Mouse (Mus musculus) neutrophil, adult 83 days (primary cell): ENCODE results near the gene Gm48552. TPM values are rescaled to one million over a fixed set of nuclear protein-coding genes. Genes with fewer than 3 reads are reported as not detected.

ENCODE experiments used
- total RNA-seq, 2 experiments: library from RNA; stranded (reverse); gene quantifications; one replicate each; pipeline ENCODE4 v1.2.4; 2023

The Gm48552 gene
- total RNA-seq, result 1 to 10 TPM; 1.1 to 1.3 TPM

GRCm38 (mm10) chr10:81388505-81389055, at the start of gene Gm48552:
Gene Gm48552, plus strand, starts transcription at chr10:81389005.

GRCm38 (mm10) chr10:81342686-81343505, 45.9 kb upstream of the Gm48552 start, which contains the start of gene Gipc3:
Gene Gipc3, minus strand, starts transcription at chr10:81343266.

GRCm38 (mm10) chr10:81350351-81351063, 38.3 kb upstream of the Gm48552 start, which contains the start of gene Hmg20b:
Gene Hmg20b, minus strand, starts transcription at chr10:81350480.

GRCm38 (mm10) chr10:81356991-81357844, 31.6 kb upstream of the Gm48552 start, which contains the start of gene Mfsd12:
Gene Mfsd12, plus strand, starts transcription at chr10:81357491.

DNA sequence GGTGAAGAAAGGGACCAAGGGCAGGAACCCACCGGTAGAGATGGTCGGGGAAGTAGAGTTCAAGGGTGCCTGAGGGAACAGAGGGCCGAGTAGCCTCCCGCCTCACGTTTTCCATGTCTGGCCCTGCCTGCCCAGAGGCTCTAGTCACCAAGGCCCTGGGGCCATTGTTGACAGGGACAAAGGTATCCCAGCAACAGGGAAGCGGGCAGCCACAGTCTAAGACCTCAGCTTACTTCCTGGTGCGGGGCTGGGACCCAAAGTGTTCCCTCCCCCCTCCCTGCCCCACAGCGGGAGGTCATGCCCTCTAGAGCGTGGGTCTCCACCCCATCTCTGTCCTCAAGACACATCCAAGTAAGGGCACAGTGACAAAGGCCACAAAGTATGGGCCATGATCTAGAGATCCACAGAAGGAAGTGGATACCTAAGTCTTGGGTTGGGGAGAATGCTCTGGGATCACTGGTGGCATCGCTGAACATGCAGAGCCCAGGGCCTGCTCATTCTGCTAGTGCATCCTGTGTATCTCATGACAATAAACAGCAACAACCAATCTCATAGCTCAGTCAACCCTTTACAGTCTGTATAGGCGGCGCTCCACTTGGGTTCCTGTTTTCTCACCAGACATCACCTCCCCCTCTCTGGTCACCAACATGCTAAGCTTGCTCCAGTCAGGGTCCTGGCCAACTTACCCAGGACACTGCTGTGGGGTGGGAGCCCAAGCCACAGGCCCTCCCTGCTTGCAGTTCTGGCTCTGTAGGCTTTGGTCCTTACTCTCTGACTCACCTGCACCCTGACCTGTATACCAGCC, 22.9 kb upstream of the Gm48552 start, which contains the start of gene 4930404N11Rik:
4930404N11Rik (minus strand) TSS at position 145 of the 805 bp plus-strand sequence.

GRCm38 (mm10) chr10:81377793-81378552, 10.8 kb upstream of the Gm48552 start, which contains the start of gene Fzr1:
Gene Fzr1, minus strand, starts transcription at chr10:81378516.

DNA sequence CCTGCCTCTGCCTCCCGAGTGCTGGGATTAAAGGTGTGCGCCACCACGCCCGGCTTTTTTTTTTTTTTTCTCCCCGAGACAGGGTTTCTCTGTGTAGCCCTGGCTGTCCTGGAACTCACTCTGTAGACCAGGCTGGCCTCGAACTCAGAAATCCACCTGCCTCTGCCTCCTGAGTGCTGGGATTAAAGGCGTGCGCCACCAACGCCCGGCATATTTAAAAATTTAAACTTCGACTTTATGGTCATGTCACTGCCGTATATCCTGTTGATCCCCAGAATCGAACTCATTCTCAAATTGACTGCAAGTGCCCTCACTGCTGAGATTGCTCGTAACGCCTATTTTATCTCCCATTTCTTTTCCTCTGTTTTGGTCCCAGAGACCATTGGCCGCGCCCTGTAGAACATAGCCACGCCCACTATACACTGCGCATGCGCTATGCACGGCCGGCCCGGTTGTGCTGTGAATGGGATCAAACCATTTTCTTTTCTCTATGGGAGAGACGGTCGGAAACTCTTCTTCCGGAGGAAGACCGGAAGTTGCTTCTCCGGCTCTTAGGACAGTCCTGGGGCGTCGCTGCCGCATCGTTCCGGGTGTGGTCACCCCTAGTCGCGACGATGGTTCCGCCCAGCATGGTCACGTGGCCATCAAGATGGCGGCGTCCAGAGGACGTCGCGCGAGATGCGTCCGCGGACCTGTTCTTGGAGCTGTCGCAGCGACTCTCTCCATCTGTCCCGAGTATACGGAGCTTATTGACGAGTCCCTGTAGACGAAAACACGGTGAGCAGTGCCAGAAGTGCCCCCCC, 4.8 kb upstream of the Gm48552 start, which contains the start of the genes Dohh and Gm48551:
Dohh (plus strand) TSS at position 627 of the 803 bp plus-strand sequence.
Gm48551 (plus strand) TSS at position 665 of the 803 bp plus-strand sequence.

GRCm38 (mm10) chr10:81392781-81393185, 4.0 kb downstream of the Gm48552 start, which contains the start of gene Smim24:
Gene Smim24, plus strand, starts transcription at chr10:81393051.

Other genes with a start within 250 kb of the Gm48552 start
- gene Pias4, start 221.1 kb upstream of the Gm48552 start, total RNA-seq, result 10 to 100 TPM; 27.3 to 29.5 TPM
- 100 to 1,000 TPM; 824 to 844 TPM for gene Eef2, start 212.4 kb upstream of the Gm48552 start, total RNA-seq
- 10 to 100 TPM; 26.8 to 31.2 TPM for gene Dapk3, start 206.0 kb upstream of the Gm48552 start, total RNA-seq
- not detected for gene 4930442H23Rik, start 205.2 kb upstream of the Gm48552 start, total RNA-seq
- not detected for gene Nmrk2, start 187.0 kb upstream of the Gm48552 start, total RNA-seq
- gene Atcay, start 158.2 kb upstream of the Gm48552 start, total RNA-seq, result not detected
- gene Zfr2, start 155.8 kb upstream of the Gm48552 start, total RNA-seq, result 1 to 10 TPM in 1 of 2 experiments, under 1 TPM in 1; 0.44 to 1.5 TPM
- 1 to 10 TPM; 7.1 to 10.0 TPM for gene Matk, start 136.1 kb upstream of the Gm48552 start, total RNA-seq
- 10 to 100 TPM; 36.4 to 40.7 TPM for gene Mrpl54, start 122.1 kb upstream of the Gm48552 start, total RNA-seq
- gene Apba3, start 122.0 kb upstream of the Gm48552 start, total RNA-seq, result 10 to 100 TPM; 28.2 to 28.6 TPM
- 1 to 10 TPM; 5.6 to 5.8 TPM for gene Tjp3, start 97.4 kb upstream of the Gm48552 start, total RNA-seq
- 10 to 100 TPM; 84.7 to 91.8 TPM for gene Pip5k1c, start 96.0 kb upstream of the Gm48552 start, total RNA-seq
- 10 to 100 TPM; 27.9 to 30.2 TPM for gene Cactin, start 67.9 kb upstream of the Gm48552 start, total RNA-seq
- under 1 TPM in 1 of 2 experiments, not detected in 1; 0.64 TPM for gene Tbxa2r, start 60.3 kb upstream of the Gm48552 start, total RNA-seq
- not detected for gene Gipc3, start 45.7 kb upstream of the Gm48552 start, total RNA-seq
- 10 to 100 TPM; 38.3 to 46.6 TPM for gene Hmg20b, start 38.5 kb upstream of the Gm48552 start, total RNA-seq
- gene Mfsd12, start 31.5 kb upstream of the Gm48552 start, total RNA-seq, result 10 to 100 TPM; 19.2 to 20.1 TPM
- gene 4930404N11Rik, start 23.2 kb upstream of the Gm48552 start, total RNA-seq, result 1 to 10 TPM; 3.8 to 4.8 TPM
- 10 to 100 TPM; 51.4 to 52.7 TPM for gene Fzr1, start 10.5 kb upstream of the Gm48552 start, total RNA-seq
- gene Dohh, start 4.6 kb upstream of the Gm48552 start, total RNA-seq, result 10 to 100 TPM; 17.9 to 20.0 TPM
- under 1 TPM; 0.53 to 0.70 TPM for gene Gm48551, start 4.5 kb upstream of the Gm48552 start, total RNA-seq
- gene Smim24, start 4.0 kb downstream of the Gm48552 start, total RNA-seq, result 10 to 100 TPM in 1 of 2 experiments, 1 to 10 TPM in 1; 7.1 to 10.6 TPM
- gene Nfic, start 66.6 kb downstream of the Gm48552 start, total RNA-seq, result 10 to 100 TPM; 64.6 to 69.7 TPM
- gene Celf5, start 93.7 kb downstream of the Gm48552 start, total RNA-seq, result not detected
- gene Ncln, start 107.4 kb downstream of the Gm48552 start, total RNA-seq, result 100 to 1,000 TPM; 130 to 141 TPM
- gene S1pr4, start 111.1 kb downstream of the Gm48552 start, total RNA-seq, result 10 to 100 TPM; 66.7 to 79.7 TPM
- gene Gna15, start 135.2 kb downstream of the Gm48552 start, total RNA-seq, result 10 to 100 TPM; 32.1 to 33.5 TPM
- gene Gna11, start 156.2 kb downstream of the Gm48552 start, total RNA-seq, result 10 to 100 TPM; 10.4 to 15.4 TPM
- gene Aes, start 170.5 kb downstream of the Gm48552 start, total RNA-seq, result 100 to 1,000 TPM; 321 to 355 TPM
- 1 to 10 TPM; 1.4 to 1.5 TPM for gene Tle2, start 185.6 kb downstream of the Gm48552 start, total RNA-seq
- gene Tle6, start 212.1 kb downstream of the Gm48552 start, total RNA-seq, result 1 to 10 TPM; 3.9 to 4.4 TPM
- gene BC025920, start 217.3 kb downstream of the Gm48552 start, total RNA-seq, result 1 to 10 TPM; 1.3 to 1.6 TPM
- gene Sirt6, start 238.8 kb downstream of the Gm48552 start, total RNA-seq, result 10 to 100 TPM; 12.8 to 13.5 TPM
- 1 to 10 TPM; 2.0 to 2.9 TPM for gene Ankrd24, start 239.5 kb downstream of the Gm48552 start, total RNA-seq